Mouse (Mus musculus) urinary bladder, adult 18-20 months (tissue): ENCODE measurements around the gene Zfy2.

Source experiments
- DNase-seq, 2 experiments: peaks; one replicate each; pipeline ENCODE4 v3.0.0; 2022; ENCODE audit warnings: low spot score in 2 of 2, mixed read lengths in 2 of 2

Zfy2 gene

GRCm38 (mm10) chrY:2170309-2170708 lies at the start of gene Zfy2:
Zfy2 (minus strand) TSS chrY:2170409.
- no peak for DNase-seq
